Mouse (Mus musculus) bone marrow, adult 2 months (tissue): ENCODE data around the gene Gabrg3.

ENCODE experiments used
- CTCF ChIP-seq: fragments of 200-500 bp; IDR thresholded peaks from 2 replicates; pipeline ENCODE4 v1.5.1; 2011; ENCODE audit warnings: low read length, control low read depth; ENCODE audit not compliant: control insufficient read depth, insufficient read depth
- POLR2A ChIP-seq: fragments of 200-500 bp; IDR thresholded peaks from 2 replicates; pipeline ENCODE4 v1.6.1; 2011; ENCODE audit warnings: low read depth, mild to moderate bottlenecking, control low read depth, low read length, borderline replicate concordance; ENCODE audit not compliant: control insufficient read depth

DNA sequence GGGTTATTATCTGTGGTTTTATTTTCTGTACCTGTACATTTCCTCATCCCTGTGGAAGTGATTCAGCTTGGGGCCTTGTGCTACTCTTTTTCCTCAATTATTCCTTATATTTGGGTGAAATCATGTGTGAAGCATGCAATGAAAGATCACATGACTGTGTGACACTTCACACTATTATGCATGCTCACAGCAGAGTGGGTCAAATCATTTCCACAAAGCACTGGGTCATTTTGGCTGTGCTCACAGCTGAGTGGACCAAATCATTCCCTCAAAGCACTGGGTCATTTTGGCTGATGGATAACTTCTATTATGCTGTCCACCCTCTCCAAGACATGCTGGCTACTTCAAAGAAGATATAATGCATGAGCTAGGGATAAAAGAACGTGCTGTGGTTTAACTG, 25.9 kb upstream of the Gabrg3 start:
- TF ChIP-seq CTCF (no peak), POLR2A (no peak)
